Mouse (Mus musculus): ENCODE measurements around the gene Msi2. TPM values are rescaled to one million over a fixed set of nuclear protein-coding genes. Genes with fewer than 3 reads are reported as not detected.

The Msi2 gene
- polyA plus RNA-seq, 1 experiment from 2014 or later = 3.9 TPM

- WGBS (ENCODE audit: insufficient replicate concordance) = 68% methylated on average over 4 of the region's 4 CpGs
- Histone ChIP-seq H3K27ac (no peak overlapping the region), H3K9me3 (replicated peaks) (no peaks in the 10 kb centered on the region), H3K9ac (no peak overlapping the region), H3K4me1 (replicated peaks) (peaks cover 83% of the 10 kb centered on the region), H3K36me3 (0 out of 2 replicates have a peak, but pooled peaks cover 3% of the 10 kb centered on the region), H3K4me2 (no peak overlapping the region), H3K4me3 (replicated peaks) (no peak overlapping the region), H3K27me3 (no peaks in the 10 kb centered on the region)
- ATAC-seq (ENCODE audit: low read depth) (no peak), DNase-seq (no peak)
Observed at GRCm38 (mm10) chr11:88621789-88622188, 96.5 kb downstream of the Msi2 start.

GRCm38 (mm10) chr11:88620158-88620973, 97.9 kb downstream of the Msi2 start:
- H3K4me2 ChIP-seq = no peak overlapping the region
- 0 out of 2 replicates have a peak, but pooled peaks cover 3% of the 10 kb centered on the region for H3K36me3 ChIP-seq
- ATAC-seq (ENCODE audit: low read depth) (no peak), DNase-seq (no peak)
- 45% methylated on average over 15 of the region's 15 CpGs for WGBS (ENCODE audit: insufficient replicate concordance)
- no peaks in the 10 kb centered on the region for H3K27me3 ChIP-seq
- H3K9me3 ChIP-seq (replicated peaks) = no peaks in the 10 kb centered on the region
- H3K4me3 ChIP-seq (replicated peaks) = no peak overlapping the region
- peaks cover 74% of the 10 kb centered on the region for H3K4me1 ChIP-seq (replicated peaks)
- no peak overlapping the region for H3K9ac ChIP-seq
- H3K27ac ChIP-seq = no peak overlapping the region

- no peak overlapping the region for H3K9ac ChIP-seq
- WGBS (ENCODE audit: insufficient replicate concordance) = 68% methylated on average over 9 of the region's 9 CpGs
- H3K4me1 ChIP-seq (replicated peaks) = peaks cover 75% of the 10 kb centered on the region
- H3K27ac ChIP-seq = 0 out of 2 replicates have a peak overlapping the region, but pooled peaks have one; percentile 23
- no peak overlapping the region for H3K4me2 ChIP-seq
- ATAC-seq (ENCODE audit: low read depth) (no peak), DNase-seq (no peak)
- no peaks in the 10 kb centered on the region for H3K9me3 ChIP-seq (replicated peaks)
- no peak overlapping the region for H3K4me3 ChIP-seq (replicated peaks)
- H3K36me3 ChIP-seq = 0 out of 2 replicates have a peak, but pooled peaks cover 3% of the 10 kb centered on the region
- H3K27me3 ChIP-seq = no peaks in the 10 kb centered on the region
Observed at GRCm38 (mm10) chr11:88619468-88620157, 98.7 kb downstream of the Msi2 start.

GRCm38 (mm10) chr11:88618732-88619309, 99.5 kb downstream of the Msi2 start:
- Histone ChIP-seq H3K4me2 (no peak overlapping the region), H3K9ac (no peak overlapping the region), H3K36me3 (0 out of 2 replicates have a peak, but pooled peaks cover 3% of the 10 kb centered on the region), H3K4me1 (replicated peaks) (peaks cover 75% of the 10 kb centered on the region), H3K27ac (no peak overlapping the region), H3K27me3 (no peaks in the 10 kb centered on the region), H3K4me3 (replicated peaks) (no peak overlapping the region), H3K9me3 (replicated peaks) (no peaks in the 10 kb centered on the region)
- DNase-seq (no peak), ATAC-seq (ENCODE audit: low read depth) (peak; percentile 37)
- WGBS (ENCODE audit: insufficient replicate concordance) = 35% methylated on average over 9 of the region's 9 CpGs

GRCm38 (mm10) chr11:88618005-88618501, 100.3 kb downstream of the Msi2 start:
- WGBS (ENCODE audit: insufficient replicate concordance) = 68% methylated on average over 16 of the region's 16 CpGs
- H3K27ac ChIP-seq = no peak overlapping the region
- no peaks in the 10 kb centered on the region for H3K27me3 ChIP-seq
- H3K9ac ChIP-seq = no peak overlapping the region
- peaks cover 75% of the 10 kb centered on the region for H3K4me1 ChIP-seq (replicated peaks)
- DNase-seq = no peak
- 0 out of 2 replicates have a peak, but pooled peaks cover 3% of the 10 kb centered on the region for H3K36me3 ChIP-seq
- no peaks in the 10 kb centered on the region for H3K9me3 ChIP-seq (replicated peaks)
- H3K4me2 ChIP-seq = 0 out of 2 replicates have a peak overlapping the region, but pooled peaks have one; percentile 5
- ATAC-seq (ENCODE audit: low read depth) = no peak
- no peak overlapping the region for H3K4me3 ChIP-seq (replicated peaks)

GRCm38 (mm10) chr11:88617380-88617779, 100.9 kb downstream of the Msi2 start:
- WGBS (ENCODE audit: insufficient replicate concordance) = 94% methylated on average over 11 of the region's 11 CpGs
- Histone ChIP-seq H3K27ac (no peak overlapping the region), H3K4me2 (no peak overlapping the region), H3K4me1 (replicated peaks) (peaks cover 77% of the 10 kb centered on the region), H3K27me3 (no peaks in the 10 kb centered on the region), H3K36me3 (0 out of 2 replicates have a peak, but pooled peaks cover 3% of the 10 kb centered on the region), H3K9me3 (replicated peaks) (no peaks in the 10 kb centered on the region), H3K4me3 (replicated peaks) (no peak overlapping the region), H3K9ac (no peak overlapping the region)
- ATAC-seq (ENCODE audit: low read depth) (no peak), DNase-seq (no peak)

GRCm38 (mm10) chr11:88614527-88615305, 103.6 kb downstream of the Msi2 start:
- H3K4me3 ChIP-seq (replicated peaks) = peak overlapping the region; percentile 24

GRCm38 (mm10) chr11:88613771-88614526, 104.4 kb downstream of the Msi2 start:
- ATAC-seq (ENCODE audit: low read depth) = peak; percentile 44; the same call in 1 of the 2 replicates
- Histone ChIP-seq H3K27me3 (no peaks in the 10 kb centered on the region), H3K4me1 (replicated peaks) (peaks cover 62% of the 10 kb centered on the region), H3K27ac (peak overlapping the region; percentile 63), H3K4me2 (peak overlapping the region; percentile 52), H3K9ac (peak overlapping the region; percentile 42), H3K9me3 (replicated peaks) (no peaks in the 10 kb centered on the region), H3K4me3 (replicated peaks) (peak overlapping the region; percentile 24), H3K36me3 (0 out of 2 replicates have a peak, but pooled peaks cover 3% of the 10 kb centered on the region)
- no peak for DNase-seq
- 14% methylated on average over 11 of the region's 11 CpGs for WGBS (ENCODE audit: insufficient replicate concordance)

More at GRCm38 (mm10) chr11:88614527-88615305, 103.6 kb downstream of the Msi2 start:
- Histone ChIP-seq H3K9ac (peak overlapping the region; percentile 42; the same call in 1 of the 2 replicates), H3K4me1 (replicated peaks) (peaks cover 63% of the 10 kb centered on the region), H3K36me3 (0 out of 2 replicates have a peak, but pooled peaks cover 3% of the 10 kb centered on the region), H3K4me2 (peak overlapping the region; percentile 52), H3K9me3 (replicated peaks) (no peaks in the 10 kb centered on the region), H3K27ac (peak overlapping the region; percentile 63; the same call in 1 of the 2 replicates), H3K27me3 (no peaks in the 10 kb centered on the region)
- WGBS (ENCODE audit: insufficient replicate concordance) = 39% methylated on average over 11 of the region's 11 CpGs
- no peak for DNase-seq
- peak; percentile 70 for ATAC-seq (ENCODE audit: low read depth)

GRCm38 (mm10) chr11:88613008-88613407, 105.3 kb downstream of the Msi2 start:
- DNase-seq (no peak), ATAC-seq (ENCODE audit: low read depth) (no peak)
- no peak overlapping the region for H3K4me3 ChIP-seq (replicated peaks)
- WGBS (ENCODE audit: insufficient replicate concordance) = 80% methylated on average over 6 of the region's 6 CpGs
- H3K27ac ChIP-seq = no peak overlapping the region
- no peaks in the 10 kb centered on the region for H3K9me3 ChIP-seq (replicated peaks)
- H3K27me3 ChIP-seq = no peaks in the 10 kb centered on the region
- H3K36me3 ChIP-seq = 0 out of 2 replicates have a peak, but pooled peaks cover 3% of the 10 kb centered on the region
- peaks cover 65% of the 10 kb centered on the region for H3K4me1 ChIP-seq (replicated peaks)
- no peak overlapping the region for H3K4me2 ChIP-seq
- no peak overlapping the region for H3K9ac ChIP-seq

GRCm38 (mm10) chr11:88612141-88612540, 106.2 kb downstream of the Msi2 start:
- ATAC-seq (ENCODE audit: low read depth) (no peak), DNase-seq (no peak)
- Histone ChIP-seq H3K4me3 (replicated peaks) (no peak overlapping the region), H3K4me2 (no peak overlapping the region), H3K36me3 (no peaks in the 10 kb centered on the region), H3K4me1 (replicated peaks) (peaks cover 65% of the 10 kb centered on the region), H3K27ac (no peak overlapping the region), H3K9me3 (replicated peaks) (no peaks in the 10 kb centered on the region), H3K27me3 (no peaks in the 10 kb centered on the region), H3K9ac (no peak overlapping the region)
- 85% methylated on average over 7 of the region's 7 CpGs for WGBS (ENCODE audit: insufficient replicate concordance)
